Mouse (Mus musculus) olfactory bulb, adult 2 months (tissue): ENCODE measurements at regions not wholly inside any gene's neighbourhood (a gene's known extent, or its start where the extent isn't known, plus 50 kb on each side); places are given as distances from the start of the nearest gene placed in this dataset.
"Not testable (repeated sequence)": the region's sequence is repeated elsewhere in the genome, so short reads cannot be mapped to it uniquely, and the experiment has no call there.

Experiments used
- H3K27ac ChIP-seq: fragments of 200-500 bp; 2 replicates; pipeline ENCODE4 v1.5.1; 2012; ENCODE audit warnings: low read depth, low read length; ENCODE audit not compliant: insufficient read depth
- H3K4me1 ChIP-seq: fragments of 200-500 bp; 2 replicates; pipeline ENCODE4 v1.6.1; 2012; ENCODE audit warnings: low read length; ENCODE audit not compliant: control insufficient read depth, insufficient read depth
- H3K4me3 ChIP-seq: fragments of 200-500 bp; 2 replicates; pipeline ENCODE4 v1.5.1; 2012; ENCODE audit warnings: mild to moderate bottlenecking, low read depth, low read length, moderate library complexity; ENCODE audit not compliant: insufficient read depth
- CTCF ChIP-seq: fragments of 200-500 bp; IDR thresholded peaks from 2 replicates; pipeline ENCODE4 v1.5.1; 2012; ENCODE audit warnings: low read depth, mild to moderate bottlenecking, low read length, moderate library complexity; ENCODE audit not compliant: insufficient read depth
- POLR2A ChIP-seq: fragments of 200-500 bp; IDR thresholded peaks from 2 replicates; pipeline ENCODE4 v1.6.1; 2012; ENCODE audit warnings: mild to moderate bottlenecking, low read depth, low read length, moderate library complexity; ENCODE audit not compliant: insufficient read depth
- WGBS: fragments of 180-500 bp; shearing (Covaris S2); methylation state at CpG from one replicate; pipeline ENCODE4 v1.1.7; 2018; 5-methylcytosine and 5-hydroxymethylcytosine counted together

DNA sequence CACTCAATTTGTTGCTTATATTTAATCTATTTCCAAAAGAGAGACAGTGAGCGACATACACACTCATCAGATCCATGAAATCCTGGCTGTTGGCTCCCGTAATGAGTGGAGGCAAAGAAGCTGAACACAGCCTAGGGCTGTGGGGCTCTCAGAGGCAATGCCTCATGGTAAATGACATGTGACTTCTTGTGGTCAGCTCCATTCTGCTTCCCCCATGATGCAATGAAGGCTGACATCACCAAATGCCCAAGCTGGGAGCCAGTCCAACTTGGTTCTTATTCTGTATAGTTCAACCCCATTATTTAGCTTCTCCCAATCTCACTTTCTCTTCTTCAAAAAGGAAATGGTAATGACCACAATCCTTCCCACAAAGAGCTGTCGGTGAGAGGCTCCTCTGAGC is 262.5 kb downstream of the Tpbg start:
- WGBS = 71% methylated on average over 3 of the region's 3 CpGs
- TF ChIP-seq CTCF (no peak), POLR2A (no peak)
- H3K27ac ChIP-seq = no peak overlapping the region
- H3K4me3 ChIP-seq = no peak overlapping the region
- no peaks in the 10 kb centered on the region for H3K4me1 ChIP-seq

DNA sequence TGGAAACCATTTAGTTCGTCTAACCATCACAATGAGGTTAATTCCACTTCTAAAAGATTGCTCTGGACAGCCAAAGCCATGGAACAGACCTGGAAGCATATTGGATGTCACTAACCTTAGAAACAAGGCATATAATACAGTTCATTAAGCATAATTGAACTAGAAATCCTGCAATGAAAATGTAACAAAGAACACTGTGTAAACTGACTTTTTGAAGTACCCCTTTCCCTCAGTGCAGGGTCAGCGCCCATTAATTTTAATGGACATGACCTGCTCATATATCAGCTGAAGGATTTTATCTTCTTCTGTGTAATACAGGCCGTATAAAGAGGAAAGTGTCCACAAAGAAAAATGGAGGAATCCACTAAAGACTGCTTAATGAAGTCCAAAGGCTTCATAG is 263.7 kb downstream of the Tpbg start:
- Histone ChIP-seq H3K4me1 (no peaks in the 10 kb centered on the region), H3K27ac (no peak overlapping the region), H3K4me3 (no peak overlapping the region)
- WGBS = 93% methylated on average over 3 of the region's 3 CpGs
- TF ChIP-seq POLR2A = no peak
- no peak for TF ChIP-seq CTCF

DNA sequence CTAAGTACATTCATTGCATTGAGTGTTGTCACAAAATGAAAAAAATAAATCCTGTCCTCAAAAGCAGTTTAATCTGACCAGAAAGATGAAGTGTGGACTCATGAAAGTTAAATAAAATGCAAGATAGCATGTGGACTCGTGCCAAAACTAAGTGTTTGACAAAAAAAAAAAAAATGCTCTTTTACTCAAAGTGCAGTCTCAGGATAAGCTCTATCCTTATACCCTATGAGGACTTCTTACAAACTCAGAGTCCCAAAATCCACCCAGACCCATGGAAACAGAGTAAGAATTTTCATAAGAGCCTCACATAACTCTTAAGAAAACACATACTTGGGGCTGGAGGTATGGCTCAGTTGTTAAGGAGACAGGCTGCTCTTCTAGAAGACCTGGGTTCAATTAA is 267.7 kb downstream of the Tpbg start:
- WGBS = 60% methylated on average over 1 of the region's 1 CpGs
- Histone ChIP-seq H3K4me1 (no peaks in the 10 kb centered on the region), H3K4me3 (no peak overlapping the region), H3K27ac (no peak overlapping the region)
- TF ChIP-seq CTCF = no peak
- no peak for TF ChIP-seq POLR2A

DNA sequence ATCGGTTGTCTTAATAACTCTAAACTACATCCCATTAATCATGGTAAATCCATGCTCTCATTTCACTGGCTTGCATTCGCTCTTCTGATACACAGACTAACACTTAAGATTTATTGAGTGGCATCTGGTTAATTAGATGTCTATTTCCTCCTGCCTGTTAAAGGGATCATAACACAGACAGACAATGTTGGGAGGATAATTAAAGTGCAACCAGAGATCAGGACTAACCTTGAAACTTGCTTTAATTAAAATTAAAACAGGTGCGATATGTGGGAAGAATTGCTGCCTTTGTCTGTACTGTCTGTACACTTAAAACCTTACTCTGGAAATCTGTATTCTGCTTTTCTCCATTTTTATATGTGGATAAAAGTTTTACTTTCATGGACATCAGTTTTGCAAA is 277.2 kb downstream of the Tpbg start:
- WGBS = 90% methylated on average over 3 of the region's 3 CpGs
- TF ChIP-seq POLR2A (no peak), CTCF (no peak)
- no peaks in the 10 kb centered on the region for H3K4me1 ChIP-seq

DNA sequence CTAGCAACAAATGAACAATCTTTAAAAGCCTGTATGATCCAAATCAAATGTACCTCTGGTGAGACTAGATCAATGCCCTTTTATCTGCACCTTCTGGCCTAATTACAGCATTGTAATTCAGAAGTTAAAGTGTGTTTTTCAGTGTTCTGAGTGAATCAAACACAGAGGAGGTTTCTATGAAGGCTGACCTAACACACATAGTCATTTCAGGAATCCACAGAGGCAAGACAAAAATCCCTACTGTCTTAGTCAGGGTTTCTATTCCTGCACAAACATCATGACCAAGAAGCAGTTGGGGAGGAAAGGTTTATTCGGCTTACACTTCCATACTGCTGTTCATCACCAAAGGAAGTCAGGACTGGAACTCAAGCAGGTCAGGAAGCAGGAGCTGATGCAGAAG is 293.4 kb downstream of the Tpbg start:
- H3K27ac ChIP-seq, H3K4me1 ChIP-seq, H3K4me3 ChIP-seq: not testable (repeated sequence)
- 80% methylated on average over 1 of the region's 1 CpGs for WGBS

More for the DNA sequence above, 277.2 kb downstream of the Tpbg start:
- Histone ChIP-seq H3K27ac (no peak overlapping the region), H3K4me3 (no peak overlapping the region)

DNA sequence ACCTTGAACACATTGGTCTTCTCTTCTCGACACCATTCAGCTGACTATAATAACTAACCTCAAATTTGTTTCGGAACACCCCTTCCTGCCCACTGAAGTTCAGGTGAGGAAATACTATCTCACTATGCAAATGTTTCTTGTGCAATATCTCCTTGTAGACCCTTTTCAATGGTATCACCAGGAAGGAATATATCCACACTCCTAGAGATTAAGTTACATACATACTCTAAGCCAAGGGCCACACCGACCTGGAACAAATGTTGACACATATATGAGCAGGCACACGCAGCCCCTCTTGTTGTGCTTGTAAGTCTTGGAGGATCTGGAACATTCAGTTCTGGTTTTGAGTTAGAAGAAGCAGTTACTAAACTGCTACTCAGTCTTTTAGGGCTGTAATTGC is 303.7 kb downstream of the Tpbg start:
- TF ChIP-seq CTCF (no peak), POLR2A (no peak)
- 89% methylated on average over 4 of the region's 4 CpGs for WGBS
- no peaks in the 10 kb centered on the region for H3K4me1 ChIP-seq
- H3K4me3 ChIP-seq = no peak overlapping the region
- H3K27ac ChIP-seq = no peak overlapping the region

DNA sequence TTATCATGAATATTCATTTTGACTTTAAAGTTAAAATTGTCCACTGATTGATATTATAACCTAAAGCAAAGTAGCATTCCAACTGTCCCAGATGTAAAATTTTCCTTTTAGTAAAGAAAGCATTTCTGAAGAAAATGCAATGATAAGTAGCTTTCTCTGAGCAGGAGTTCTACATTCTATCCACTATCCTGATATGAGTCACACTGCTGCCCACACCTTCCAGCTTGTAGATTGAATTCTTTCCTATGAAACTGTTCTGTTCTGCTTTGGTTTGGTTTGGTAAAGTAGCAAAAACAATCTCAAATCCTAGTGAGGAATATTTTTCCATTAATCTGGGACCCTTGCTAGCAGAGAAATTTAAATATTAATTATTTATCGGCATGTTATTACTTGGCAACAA is 304.4 kb downstream of the Ube2cbp start:
- WGBS = 100% methylated on average over 1 of the region's 1 CpGs
- H3K27ac ChIP-seq = no peak overlapping the region
- H3K4me1 ChIP-seq = no peaks in the 10 kb centered on the region
- TF ChIP-seq POLR2A (no peak), CTCF (no peak)
- H3K4me3 ChIP-seq = no peak overlapping the region

DNA sequence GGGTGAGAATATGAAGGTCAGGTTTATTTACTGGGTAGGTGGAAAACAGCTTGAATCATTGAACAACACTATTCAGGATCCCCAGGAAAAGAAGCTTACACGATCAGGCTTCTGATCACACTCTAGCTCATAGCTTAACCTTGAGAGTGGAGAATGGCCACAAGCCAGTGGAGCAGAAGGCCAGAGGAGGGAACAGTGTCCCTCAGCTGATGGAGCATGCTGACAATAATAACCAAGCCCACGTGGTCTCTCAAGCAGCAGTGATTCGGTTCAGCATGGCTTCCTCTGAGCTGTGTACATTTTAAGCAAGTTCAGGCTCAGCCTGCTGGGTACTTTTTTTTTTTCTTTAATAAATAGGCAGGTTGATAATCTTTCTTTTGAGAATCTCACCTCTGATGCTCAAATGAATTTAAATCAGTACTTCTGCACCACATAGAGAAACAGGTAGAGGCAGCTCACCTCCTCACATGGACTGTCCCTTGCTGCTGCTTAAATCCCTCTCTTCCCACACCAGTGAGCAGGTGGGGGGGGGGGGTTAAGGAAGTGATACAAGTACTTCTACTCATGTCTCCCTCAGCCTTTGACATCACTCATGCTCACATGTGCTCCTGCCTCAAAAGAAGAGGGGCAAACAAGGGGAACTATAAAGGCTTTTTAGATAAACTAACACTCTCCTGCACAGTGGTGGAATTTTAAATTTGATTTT is 298.2 kb downstream of the Ube2cbp start:
- TF ChIP-seq CTCF (no peak), POLR2A (no peak)
- Histone ChIP-seq H3K4me3 (no peak overlapping the region), H3K27ac (no peak overlapping the region), H3K4me1 (no peaks in the 10 kb centered on the region)
- 50% methylated on average over 3 of the region's 3 CpGs for WGBS

DNA sequence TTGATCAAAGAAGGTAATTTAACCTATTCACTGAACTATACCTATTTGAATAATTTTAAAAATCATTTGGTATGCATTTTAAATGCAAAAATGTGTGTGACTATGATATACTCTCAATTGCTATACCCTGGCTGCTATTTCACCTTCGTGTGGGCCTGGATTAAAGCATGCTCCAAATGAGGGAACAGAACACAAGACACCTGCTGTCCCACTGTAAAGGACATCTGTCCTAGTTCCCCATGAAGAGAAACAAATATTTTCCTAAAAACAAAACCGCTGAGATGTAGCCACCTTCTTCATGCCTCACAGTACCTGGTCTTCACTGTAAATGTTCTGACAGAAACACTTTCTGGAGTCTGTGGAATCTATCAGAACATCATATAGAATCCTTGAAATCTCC is 294.0 kb downstream of the Ube2cbp start:
- Histone ChIP-seq H3K27ac (no peak overlapping the region), H3K4me1 (no peaks in the 10 kb centered on the region), H3K4me3 (no peak overlapping the region)
- TF ChIP-seq CTCF = no peak
- TF ChIP-seq POLR2A = no peak
- 90% methylated on average over 2 of the region's 2 CpGs for WGBS
